Mouse (Mus musculus) layer of hippocampus, postnatal 25 days (tissue): ENCODE data around the gene Apc2. TPM values are rescaled to one million over a fixed set of nuclear protein-coding genes. Genes with fewer than 3 reads are reported as not detected.

Source experiments
- DNase-seq, 2 experiments: peaks; one replicate each; pipeline ENCODE4 v3.0.0; 2022; ENCODE audit warnings: mixed read lengths in 2 of 2, low spot score in 1 of 2; ENCODE audit errors: extremely low spot score in 1 of 2
- total RNA-seq, 2 experiments: library from RNA; stranded (reverse); gene quantifications; 2 replicates each; pipeline ENCODE4 v1.2.3; 2021

Gene Apc2
- total RNA-seq, 2 experiments from 2014 or later, result 101 to 115 TPM

DNA sequence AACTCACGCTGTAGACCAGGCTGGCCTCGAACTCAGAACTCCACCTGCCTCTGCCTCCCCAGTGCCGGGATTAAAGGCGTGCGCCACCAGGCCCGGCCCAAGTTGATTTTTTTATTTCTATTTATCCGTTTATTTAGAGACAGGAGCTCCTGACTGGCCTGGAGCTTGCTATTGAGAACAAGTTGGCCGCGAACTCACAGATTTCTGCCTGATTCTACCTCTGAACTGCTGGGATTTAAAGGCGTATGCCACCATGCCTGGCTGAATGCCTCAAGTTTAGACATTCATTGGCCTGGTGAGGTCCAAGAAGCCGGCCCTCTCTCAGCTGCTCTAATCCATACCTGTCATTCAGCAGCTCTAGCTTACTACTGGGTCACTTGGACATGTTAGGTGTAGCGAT is 33.6 kb upstream of the Apc2 start:
- DNase-seq, result no peak

DNA sequence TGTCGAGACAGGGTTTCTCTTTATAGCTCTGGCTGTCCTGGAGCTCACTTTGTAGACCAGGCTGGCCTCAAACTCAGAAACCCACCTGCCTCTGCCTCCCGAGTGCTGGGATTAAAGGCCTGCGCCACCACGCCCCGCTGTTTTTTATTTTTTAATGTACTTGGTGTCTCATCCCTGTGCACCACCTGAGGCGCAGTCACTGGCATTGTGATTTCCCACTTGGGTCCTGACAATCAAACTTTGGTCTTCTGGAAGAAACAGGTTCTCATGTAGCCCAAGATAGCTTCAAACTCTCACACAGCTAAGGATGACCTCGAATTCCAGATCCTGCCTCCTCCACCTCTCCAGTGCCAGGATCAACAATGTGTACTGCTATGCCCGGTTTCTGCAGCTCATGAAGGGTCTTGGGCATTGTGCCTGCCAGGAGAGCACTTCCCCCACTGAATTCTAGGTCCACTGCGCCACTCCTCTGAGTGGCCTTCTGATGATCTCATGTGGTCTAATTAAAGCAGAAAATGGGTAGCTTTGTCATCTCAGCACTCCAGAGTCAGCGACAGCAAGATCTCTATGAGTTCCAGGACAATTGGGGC is 32.9 kb upstream of the Apc2 start:
- DNase-seq, result no peak

DNA sequence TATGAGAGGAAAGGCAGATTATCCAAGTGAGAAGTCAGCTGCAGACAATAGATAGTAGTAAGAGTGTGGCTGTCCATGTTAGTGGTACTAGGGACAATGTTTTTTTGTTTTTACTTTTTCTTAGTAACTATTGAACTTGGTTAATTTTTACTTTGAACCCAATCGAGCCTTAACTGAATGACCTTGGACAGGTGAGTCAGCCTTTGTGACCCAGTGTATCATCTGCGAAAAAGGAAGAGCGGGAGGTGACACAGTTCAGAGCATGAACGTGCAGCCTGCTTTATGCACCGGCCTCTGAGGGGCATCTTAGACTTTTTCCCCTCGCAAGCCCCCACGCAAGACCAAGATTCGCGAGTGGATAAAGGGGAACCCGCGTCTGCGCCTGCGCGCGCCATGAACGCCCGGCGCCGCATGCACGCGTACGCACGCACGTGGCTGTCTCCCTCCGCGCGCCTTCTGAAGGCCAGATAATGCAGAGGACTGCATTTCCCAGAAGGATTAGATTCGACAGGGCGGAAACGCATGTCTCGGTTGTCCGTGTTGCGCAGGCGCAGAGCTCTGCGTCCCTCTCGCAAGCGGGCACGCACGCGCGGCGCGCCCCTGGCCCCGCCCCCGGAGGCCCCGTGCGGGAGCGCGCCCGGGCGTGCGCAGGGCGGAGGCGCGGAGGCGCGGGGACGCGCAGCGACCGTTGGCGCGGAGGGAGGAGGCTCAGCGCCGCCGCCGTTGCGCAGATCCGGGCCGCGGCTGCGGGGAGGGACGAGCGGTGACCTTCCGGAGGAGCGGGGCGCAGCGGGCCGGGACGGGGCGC is 31.2 kb upstream of the Apc2 start:
- peak; percentile 95 to 96 for DNase-seq

DNA sequence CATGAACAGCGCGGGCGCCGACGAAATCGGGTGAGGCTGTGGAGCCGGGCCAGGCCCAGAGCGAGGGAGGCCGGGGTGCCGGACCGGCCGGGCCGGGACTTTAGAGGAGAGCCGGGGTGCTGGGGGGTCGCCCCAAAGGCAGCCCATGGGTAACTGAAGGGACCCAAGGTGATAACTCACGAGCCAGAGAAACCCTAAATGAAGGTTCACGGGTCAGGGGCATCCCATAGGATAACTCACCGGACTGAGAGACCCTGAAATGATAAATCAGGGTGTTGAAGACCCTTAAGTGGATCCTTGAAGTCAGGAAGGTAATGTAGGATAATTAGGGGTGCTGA is 30.7 kb upstream of the Apc2 start:
- no peak for DNase-seq

DNA sequence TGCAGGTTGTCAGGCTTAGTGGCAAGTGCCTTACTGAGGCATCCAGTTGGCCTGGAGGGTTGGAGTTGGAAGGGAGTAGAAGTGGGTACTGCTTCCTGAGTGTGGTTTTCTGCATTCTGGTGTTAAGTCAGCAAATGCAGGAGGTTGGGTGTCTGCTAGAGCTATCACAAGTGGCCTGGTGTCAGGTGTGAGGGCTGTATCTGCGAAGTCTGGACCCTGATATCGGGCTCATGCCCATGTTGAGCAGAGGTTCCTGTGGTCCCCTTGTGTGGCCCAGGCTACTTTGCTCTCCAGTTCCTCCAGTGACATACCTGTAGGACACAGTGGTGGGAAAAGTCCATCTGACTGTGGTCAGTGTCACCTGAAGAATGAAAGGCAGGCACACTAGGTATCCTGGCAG is 25.7 kb upstream of the Apc2 start:
- DNase-seq, result no peak

DNA sequence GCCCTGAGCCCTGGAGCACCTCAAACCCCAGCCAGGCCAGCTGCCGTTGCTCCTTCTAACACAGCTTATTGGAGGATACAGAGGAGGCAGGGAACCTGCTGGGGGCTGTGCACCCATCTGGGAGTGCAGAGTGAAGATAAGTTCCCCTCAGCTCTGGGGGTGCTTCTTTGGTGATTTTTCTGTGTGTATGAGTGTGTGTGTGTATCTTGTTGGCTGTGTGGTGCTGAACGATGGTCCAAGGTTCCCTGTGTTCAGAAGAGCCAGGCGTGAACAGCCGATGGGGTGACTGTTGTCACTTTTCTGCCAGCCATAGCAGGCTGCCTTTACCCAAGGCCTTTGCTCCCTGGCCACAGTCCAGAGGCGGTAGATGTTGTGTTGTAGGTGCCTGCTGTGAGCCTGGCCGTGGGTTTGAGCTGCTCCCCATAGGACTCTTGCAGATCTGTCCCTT is 25.0 kb upstream of the Apc2 start:
- DNase-seq, result no peak

DNA sequence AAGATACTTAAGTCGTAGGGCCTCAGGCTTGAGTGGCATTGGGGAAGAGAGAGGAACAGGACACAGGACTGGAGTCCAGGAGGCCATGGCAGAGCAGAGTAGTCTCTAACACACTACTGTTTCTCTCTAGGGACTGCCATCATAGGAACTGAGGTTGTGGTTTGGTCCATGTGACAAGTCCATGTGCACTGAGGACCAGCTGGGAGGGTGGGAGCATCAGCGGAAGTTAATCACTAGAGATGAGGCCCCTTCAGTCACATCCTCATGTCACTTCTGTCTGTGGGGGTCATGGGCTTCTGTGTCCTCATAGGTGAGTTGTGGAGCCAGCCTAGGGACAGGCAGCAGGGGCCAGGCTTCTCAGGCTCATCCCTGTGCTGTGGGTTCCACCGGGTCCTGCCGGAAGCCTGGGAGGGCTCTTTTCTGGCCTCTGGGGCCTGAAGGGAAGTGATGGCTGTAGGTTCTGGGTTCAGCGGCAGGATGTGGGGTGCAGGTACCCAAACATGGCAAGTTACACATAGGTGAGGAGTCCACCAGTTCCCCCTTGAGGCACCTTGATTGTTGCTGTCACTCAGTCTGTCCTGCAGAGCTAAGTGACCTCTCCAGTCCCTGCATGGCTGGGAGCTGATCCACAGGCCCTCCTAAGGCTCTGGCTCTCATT is 24.5 kb upstream of the Apc2 start:
- DNase-seq, result no peak

DNA sequence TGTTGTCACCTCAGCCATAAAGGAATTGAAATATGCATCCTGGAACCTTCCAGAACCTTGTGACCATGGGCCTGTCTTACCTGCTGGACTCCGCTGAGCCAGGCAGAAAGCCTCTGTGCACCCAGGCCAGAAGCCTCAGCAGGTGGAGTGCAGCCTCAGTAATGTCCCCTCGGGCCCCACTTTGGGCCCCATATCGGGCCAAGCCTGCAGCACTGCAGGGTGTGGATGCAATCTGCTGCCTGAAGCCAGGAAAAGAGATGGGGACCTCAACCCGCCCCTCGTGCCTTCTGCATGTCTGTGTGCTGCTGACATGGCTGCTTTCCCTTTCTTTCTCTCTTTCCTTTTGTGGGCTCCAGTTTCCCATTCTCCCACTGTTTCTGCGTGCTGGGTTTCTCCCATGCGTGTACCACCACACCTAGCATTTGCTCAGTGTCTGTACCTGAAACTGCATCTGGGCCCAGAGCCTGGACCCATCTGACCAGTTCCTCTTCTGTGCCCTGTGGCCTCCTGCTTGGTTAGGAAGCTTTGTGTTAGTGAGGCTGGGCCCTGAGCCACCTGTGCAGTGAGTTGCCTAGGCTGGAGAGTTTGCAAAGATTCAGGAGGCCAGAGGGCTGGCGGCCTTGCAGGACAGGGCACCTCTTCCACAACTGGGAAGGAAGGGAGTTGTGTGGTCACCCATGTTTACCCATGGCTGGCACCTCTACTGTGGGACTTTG is 23.7 kb upstream of the Apc2 start:
- no peak for DNase-seq

DNA sequence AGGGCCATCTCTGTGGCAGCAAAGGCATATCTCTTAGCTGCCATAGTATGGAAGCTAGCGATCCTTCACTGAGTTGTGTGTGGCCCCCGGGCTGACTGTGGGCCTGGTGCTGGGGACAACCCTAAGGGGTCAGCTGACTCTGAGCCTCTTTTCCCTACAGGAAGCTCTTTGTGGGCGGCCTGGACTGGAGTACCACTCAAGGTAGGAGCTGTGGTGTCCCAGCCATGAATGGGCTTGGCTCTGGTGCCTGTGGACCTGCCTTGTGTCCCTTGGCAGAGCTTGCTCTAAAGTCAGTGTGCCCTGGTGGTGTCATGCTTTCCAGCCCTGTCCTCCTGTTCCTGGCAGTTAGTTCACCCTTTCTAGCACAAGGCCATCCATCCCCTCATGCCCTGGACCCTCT is 21.9 kb upstream of the Apc2 start:
- no peak for DNase-seq

DNA sequence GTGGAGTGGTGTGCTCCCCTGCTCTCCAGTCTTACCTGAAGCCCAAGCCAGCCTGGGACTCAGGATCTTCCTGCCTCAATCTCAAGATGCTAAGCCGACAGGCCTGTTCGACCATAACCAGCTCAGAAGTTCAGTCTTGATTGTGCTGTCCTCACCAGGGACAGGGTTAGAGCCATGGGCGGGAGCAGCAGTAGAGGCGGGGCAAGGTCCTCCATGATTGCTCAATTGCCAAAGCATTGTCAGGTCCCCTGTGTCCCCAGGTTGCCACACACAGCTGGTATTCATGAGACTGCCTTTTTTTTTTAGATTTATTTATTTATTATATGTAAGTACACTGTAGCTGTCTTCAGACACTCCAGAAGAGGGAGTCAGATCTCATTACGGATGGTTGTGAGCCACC is 19.5 kb upstream of the Apc2 start:
- no peak for DNase-seq

DNA sequence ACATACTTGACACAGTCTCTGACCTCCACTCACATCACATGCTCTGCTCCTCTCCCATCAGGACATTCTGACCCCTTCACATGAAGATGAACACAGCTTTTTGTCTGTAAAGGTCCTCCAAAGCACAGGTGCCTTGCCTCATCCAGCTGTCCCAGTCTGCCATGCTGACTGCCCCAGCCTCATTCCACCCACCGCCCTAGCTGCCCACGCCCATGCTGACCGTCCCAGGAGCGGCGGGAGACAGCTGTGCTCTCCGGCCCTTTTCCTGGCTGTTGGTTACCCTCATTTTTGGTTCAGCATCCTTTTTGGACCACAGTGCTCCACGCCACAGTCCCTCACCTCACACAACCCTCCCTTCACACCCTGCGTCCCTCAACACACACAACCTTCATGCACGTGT is 17.4 kb upstream of the Apc2 start:
- DNase-seq, result no peak

DNA sequence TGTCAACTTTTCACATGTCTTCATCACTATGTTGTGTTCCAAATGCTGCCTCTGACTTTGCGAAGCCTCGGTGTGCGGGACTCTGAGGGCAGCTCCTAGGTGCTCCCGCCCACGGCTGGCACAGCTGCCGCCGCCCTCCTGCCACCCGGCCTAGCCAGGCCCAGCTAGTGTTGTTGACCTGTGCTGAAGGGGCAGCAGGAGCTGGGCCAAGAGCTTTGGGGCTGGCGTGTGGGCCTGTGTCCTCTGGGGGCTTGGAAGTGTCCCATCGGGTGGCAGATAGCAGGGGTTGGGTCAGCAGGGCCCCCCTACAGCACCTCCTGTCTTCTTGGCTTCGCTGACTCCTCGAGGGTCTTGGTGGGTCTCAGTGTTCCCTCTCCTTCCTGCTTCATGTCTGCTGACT is 16.5 kb upstream of the Apc2 start:
- DNase-seq, result no peak

DNA sequence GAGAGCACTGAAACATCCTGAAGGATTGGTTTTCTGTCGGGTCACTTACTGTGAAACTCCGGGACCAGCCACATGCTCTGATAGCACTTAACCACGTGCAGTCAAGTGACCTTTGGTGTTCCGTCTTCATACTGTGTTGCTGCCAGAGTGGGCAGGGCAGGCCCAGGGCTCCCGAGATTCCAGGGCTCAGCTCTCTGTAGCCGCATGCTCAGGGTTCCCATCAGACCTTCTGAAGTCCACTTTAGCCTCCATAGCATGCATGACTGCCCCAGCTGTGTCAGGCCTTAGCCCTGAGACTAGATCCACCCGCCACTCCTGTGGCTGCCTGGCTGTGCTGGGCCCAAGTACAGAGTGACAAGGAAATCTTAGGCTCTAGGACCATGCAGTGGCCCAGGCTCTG is 14.5 kb upstream of the Apc2 start:
- no peak for DNase-seq

DNA sequence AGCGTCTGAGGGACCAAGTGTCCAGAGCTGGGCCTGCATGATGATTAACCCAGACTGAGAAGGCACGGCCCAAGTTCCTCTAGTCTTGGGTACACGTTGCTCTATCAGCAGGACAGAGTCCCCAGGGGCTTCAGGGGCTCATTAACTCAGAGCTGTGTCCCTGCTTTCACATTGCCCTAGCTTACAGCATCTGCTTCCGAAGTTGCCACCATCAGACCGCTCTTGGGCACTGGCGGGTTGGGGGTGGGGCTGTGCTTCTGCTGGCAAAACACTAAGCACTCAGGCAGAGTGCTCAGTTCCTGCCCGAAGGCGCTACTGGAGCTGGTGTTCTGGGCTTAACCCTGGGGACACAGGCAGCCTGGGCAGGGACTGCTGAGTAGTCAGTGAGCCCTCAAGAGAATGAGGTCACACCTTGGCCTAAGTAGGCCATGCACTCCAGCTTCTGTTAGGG is 13.8 kb upstream of the Apc2 start:
- DNase-seq, result no peak

DNA sequence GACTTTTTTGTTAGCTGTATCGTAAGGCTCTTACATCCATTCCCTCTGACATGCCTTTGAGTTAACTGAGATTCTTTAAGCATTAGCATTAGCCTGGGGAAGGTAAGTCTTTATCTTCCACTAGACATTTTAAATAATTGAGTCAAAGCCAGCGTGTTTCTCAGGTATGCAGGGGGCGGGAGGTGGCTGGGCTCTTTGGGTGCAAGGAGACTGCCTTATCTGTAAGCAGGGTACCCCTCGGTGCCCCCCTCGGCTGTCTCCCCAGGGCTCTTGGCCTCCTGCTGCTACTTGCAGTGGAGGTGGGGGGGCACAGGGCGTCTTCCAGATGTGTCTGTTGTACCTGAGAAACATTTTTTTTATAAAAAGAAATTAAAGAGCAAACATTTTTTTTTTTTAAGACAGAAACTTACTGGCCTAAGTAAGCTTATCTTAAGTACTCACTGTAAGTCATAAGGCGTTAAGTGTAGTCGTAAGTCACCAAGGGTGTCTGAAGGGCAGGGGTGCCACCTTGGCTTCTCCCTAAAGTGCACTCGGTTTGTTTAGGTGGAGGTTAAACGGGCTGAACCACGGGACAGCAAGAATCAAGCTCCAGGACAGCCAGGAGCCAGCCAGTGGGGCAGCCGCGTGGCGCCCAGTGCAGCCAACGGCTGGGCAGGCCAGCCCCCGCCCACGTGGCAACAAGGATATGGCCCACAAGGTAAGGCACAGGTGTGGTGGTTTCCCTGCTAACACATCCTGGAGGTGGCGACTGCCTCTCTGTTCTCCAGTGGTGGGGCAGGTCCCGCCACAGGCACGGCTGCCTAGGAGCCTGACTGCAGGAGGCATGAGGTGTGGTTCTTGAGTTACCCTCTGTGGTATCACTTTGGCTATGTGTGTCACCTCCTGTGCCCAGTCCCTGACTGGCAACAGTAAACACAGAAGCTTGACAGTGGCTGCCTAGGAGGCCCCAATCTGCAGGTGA is 13.0 kb upstream of the Apc2 start:
- DNase-seq, result no peak

DNA sequence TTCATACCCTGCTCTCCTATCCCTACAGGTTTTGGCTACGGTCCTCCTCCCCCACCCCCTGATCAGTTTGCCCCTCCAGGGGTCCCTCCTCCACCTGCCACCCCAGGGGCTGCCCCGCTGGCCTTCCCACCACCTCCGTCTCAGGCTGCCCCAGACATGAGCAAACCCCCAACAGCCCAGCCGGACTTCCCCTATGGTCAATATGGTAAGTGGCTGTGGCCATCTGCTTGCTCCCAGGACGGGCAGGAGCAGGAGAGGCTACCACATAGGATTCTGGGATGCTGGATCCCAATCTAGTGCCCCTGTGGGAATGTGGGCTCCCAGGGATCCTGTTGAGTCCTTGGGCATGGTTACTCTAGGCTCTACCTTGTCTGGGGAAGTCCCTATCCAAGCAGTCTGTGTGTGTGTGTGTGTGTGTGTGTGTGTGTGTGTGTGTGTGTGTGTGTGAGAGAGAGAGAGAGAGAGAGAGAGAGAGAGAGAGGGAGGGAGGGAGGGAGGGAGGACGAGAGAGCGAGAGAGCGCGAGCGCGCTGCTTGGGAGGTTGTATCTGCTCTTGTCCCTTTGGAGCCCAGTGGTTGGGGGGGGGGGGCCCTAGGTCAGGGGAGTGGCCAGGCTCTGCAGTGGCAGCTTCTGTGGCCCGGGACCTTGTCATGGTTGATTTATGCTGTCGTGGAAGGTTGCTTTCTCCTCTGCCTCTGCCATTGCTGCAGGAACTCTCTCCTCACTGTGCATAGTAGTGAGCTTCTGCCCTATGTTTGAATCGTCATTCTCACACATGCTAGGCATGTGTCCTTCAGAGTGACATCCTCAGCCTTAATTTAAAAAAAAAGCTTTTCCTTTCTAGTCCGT is 10.3 kb upstream of the Apc2 start:
- DNase-seq, result no peak

DNA sequence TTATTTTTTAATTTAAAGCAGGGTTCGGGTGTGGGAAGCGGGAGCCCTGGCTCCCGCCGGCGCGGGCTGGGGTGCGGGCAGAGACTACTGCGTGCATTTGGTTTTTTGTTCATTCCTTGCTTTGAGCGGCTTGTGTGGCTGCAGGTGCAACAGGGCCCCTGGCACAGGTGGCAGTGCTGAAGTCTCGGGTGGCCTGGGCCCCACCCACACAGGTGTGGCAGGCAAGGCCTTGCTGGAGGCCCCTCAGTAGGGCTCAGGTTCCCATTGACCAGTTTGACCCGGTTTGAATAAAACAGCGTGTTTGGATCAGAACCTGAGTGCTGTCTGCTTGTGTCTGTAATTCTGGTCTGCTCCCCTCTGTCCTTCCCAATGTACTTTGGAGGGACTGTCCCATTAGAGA is 7.7 kb upstream of the Apc2 start:
- no peak for DNase-seq

DNA sequence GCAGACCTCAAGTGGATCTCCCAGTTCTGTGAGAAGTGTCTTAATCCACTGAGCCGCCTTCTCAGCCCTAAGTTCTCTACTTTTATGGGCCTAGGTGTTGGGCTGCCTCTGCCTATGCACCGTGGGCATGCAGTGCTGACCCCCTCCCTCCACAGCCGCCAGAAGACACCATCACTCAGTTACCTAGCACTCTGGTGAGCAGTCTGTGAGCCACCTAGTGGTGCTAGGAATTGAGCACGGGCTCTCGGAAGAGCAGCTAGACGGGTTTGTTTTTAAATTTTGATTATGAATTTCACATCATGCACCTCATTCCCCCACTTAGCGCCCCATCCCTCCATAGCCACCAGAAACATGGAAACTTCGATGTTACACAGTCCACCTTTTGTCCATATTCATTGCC is 7.1 kb upstream of the Apc2 start:
- no peak for DNase-seq
